Mouse (Mus musculus): ENCODE measurements at regions not wholly inside any gene's neighbourhood (a gene's known extent, or its start where the extent isn't known, plus 50 kb on each side); places are given as distances from the start of the nearest gene placed in this dataset.
A peak's percentile ranks its signal among the peaks of the same experiment; 100 is the strongest.

GRCm38 (mm10) chr7:70539121-70539642 lies 172.6 kb upstream of the Nr2f2 start:
- H3K4me3 ChIP-seq (ENCODE audit: insufficient read depth, low read depth, low read length), result no peak overlapping the region
- no peaks in the 10 kb centered on the region for H3K36me3 ChIP-seq (ENCODE audit: control insufficient read depth, insufficient read depth, low read length)
- 72% methylated on average over 9 of the region's 9 CpGs for WGBS
- TF ChIP-seq POLR2A (IDR thresholded peaks at IDR 0.05; ENCODE audit: low read depth, low read length), result no peak
- TF ChIP-seq CTCF (conservative IDR thresholded peaks at IDR 0.05; ENCODE audit: insufficient read depth, insufficient read length, low read depth, low read length), result no peak
- no peak for DNase-seq
- H3K4me1 ChIP-seq (ENCODE audit: control insufficient read depth, insufficient read depth, low read length), result peaks cover 16% of the 10 kb centered on the region; the same call in 1 of the 2 replicates
- no peak overlapping the region for H3K27ac ChIP-seq (ENCODE audit: insufficient read depth, low read depth, low read length)
- no peaks in the 10 kb centered on the region for H3K27me3 ChIP-seq (replicated peaks; ENCODE audit: control insufficient read depth, insufficient read depth, low read length)

- no peaks in the 10 kb centered on the region for H3K36me3 ChIP-seq (ENCODE audit: control insufficient read depth, insufficient read depth, low read length)
- peak; percentile 60 for DNase-seq
- no peak overlapping the region for H3K4me3 ChIP-seq (ENCODE audit: insufficient read depth, low read depth, low read length)
- TF ChIP-seq POLR2A (IDR thresholded peaks at IDR 0.05; ENCODE audit: low read depth, low read length), result no peak
- no peak for TF ChIP-seq CTCF (conservative IDR thresholded peaks at IDR 0.05; ENCODE audit: insufficient read depth, insufficient read length, low read depth, low read length)
- no peaks in the 10 kb centered on the region for H3K27me3 ChIP-seq (replicated peaks; ENCODE audit: control insufficient read depth, insufficient read depth, low read length)
- no peak overlapping the region for H3K27ac ChIP-seq (ENCODE audit: insufficient read depth, low read depth, low read length)
- 55% methylated on average over 6 of the region's 6 CpGs for WGBS
- peaks cover 6% of the 10 kb centered on the region; the same call in 1 of the 2 replicates for H3K4me1 ChIP-seq (ENCODE audit: control insufficient read depth, insufficient read depth, low read length)
Observed at GRCm38 (mm10) chr7:70536046-70536445, 169.5 kb upstream of the Nr2f2 start.

- Histone ChIP-seq H3K27me3 (replicated peaks; ENCODE audit: control insufficient read depth, insufficient read depth, low read length) (no peaks in the 10 kb centered on the region), H3K27ac (ENCODE audit: insufficient read depth, low read depth, low read length) (no peak overlapping the region), H3K4me3 (ENCODE audit: insufficient read depth, low read depth, low read length) (no peak overlapping the region), H3K36me3 (ENCODE audit: control insufficient read depth, insufficient read depth, low read length) (no peaks in the 10 kb centered on the region), H3K4me1 (ENCODE audit: control insufficient read depth, insufficient read depth, low read length) (no peaks in the 10 kb centered on the region)
- TF ChIP-seq POLR2A (IDR thresholded peaks at IDR 0.05; ENCODE audit: low read depth, low read length), result no peak
- no peak for TF ChIP-seq CTCF (conservative IDR thresholded peaks at IDR 0.05; ENCODE audit: insufficient read depth, insufficient read length, low read depth, low read length)
- DNase-seq, result no peak
- WGBS, result 96% methylated on average over 1 of the region's 1 CpGs
Observed at GRCm38 (mm10) chr7:70533552-70533951, 167.0 kb upstream of the Nr2f2 start.

GRCm38 (mm10) chr7:70527921-70528320 lies 161.4 kb upstream of the Nr2f2 start:
- Histone ChIP-seq H3K36me3 (ENCODE audit: control insufficient read depth, insufficient read depth, low read length) (no peaks in the 10 kb centered on the region), H3K27me3 (replicated peaks; ENCODE audit: control insufficient read depth, insufficient read depth, low read length) (no peaks in the 10 kb centered on the region), H3K4me1 (ENCODE audit: control insufficient read depth, insufficient read depth, low read length) (peaks cover 3% of the 10 kb centered on the region; the same call in 1 of the 2 replicates), H3K27ac (ENCODE audit: insufficient read depth, low read depth, low read length) (0 out of 2 replicates have a peak overlapping the region, but pooled peaks have one; percentile 16), H3K4me3 (ENCODE audit: insufficient read depth, low read depth, low read length) (no peak overlapping the region)
- TF ChIP-seq POLR2A (IDR thresholded peaks at IDR 0.05; ENCODE audit: low read depth, low read length), result no peak
- no peak for TF ChIP-seq CTCF (conservative IDR thresholded peaks at IDR 0.05; ENCODE audit: insufficient read depth, insufficient read length, low read depth, low read length)
- 69% methylated on average over 4 of the region's 4 CpGs for WGBS
- DNase-seq, result peak; percentile 49

- H3K4me3 ChIP-seq (ENCODE audit: insufficient read depth, low read depth, low read length), result no peak overlapping the region
- WGBS, result 76% methylated on average over 2 of the region's 2 CpGs
- H3K4me1 ChIP-seq (ENCODE audit: control insufficient read depth, insufficient read depth, low read length), result peaks cover 3% of the 10 kb centered on the region; the same call in 1 of the 2 replicates
- H3K36me3 ChIP-seq (ENCODE audit: control insufficient read depth, insufficient read depth, low read length), result no peaks in the 10 kb centered on the region
- no peak for DNase-seq
- H3K27me3 ChIP-seq (replicated peaks; ENCODE audit: control insufficient read depth, insufficient read depth, low read length), result no peaks in the 10 kb centered on the region
- TF ChIP-seq CTCF (conservative IDR thresholded peaks at IDR 0.05; ENCODE audit: insufficient read depth, insufficient read length, low read depth, low read length) (no peak), POLR2A (IDR thresholded peaks at IDR 0.05; ENCODE audit: low read depth, low read length) (no peak)
- no peak overlapping the region for H3K27ac ChIP-seq (ENCODE audit: insufficient read depth, low read depth, low read length)
Observed at GRCm38 (mm10) chr7:70525372-70525771, 158.8 kb upstream of the Nr2f2 start.

- DNase-seq, result peak; percentile 60
- Histone ChIP-seq H3K4me3 (ENCODE audit: insufficient read depth, low read depth, low read length) (no peak overlapping the region), H3K27ac (ENCODE audit: insufficient read depth, low read depth, low read length) (no peak overlapping the region), H3K27me3 (replicated peaks; ENCODE audit: control insufficient read depth, insufficient read depth, low read length) (no peaks in the 10 kb centered on the region), H3K4me1 (ENCODE audit: control insufficient read depth, insufficient read depth, low read length) (peaks cover 3% of the 10 kb centered on the region; the same call in 1 of the 2 replicates), H3K36me3 (ENCODE audit: control insufficient read depth, insufficient read depth, low read length) (no peaks in the 10 kb centered on the region)
- TF ChIP-seq POLR2A (IDR thresholded peaks at IDR 0.05; ENCODE audit: low read depth, low read length) (no peak), CTCF (conservative IDR thresholded peaks at IDR 0.05; ENCODE audit: insufficient read depth, insufficient read length, low read depth, low read length) (no peak)
- WGBS, result 76% methylated on average over 9 of the region's 9 CpGs
Observed at GRCm38 (mm10) chr7:70524744-70525143, 158.2 kb upstream of the Nr2f2 start.

GRCm38 (mm10) chr7:70524251-70524650 lies 157.7 kb upstream of the Nr2f2 start:
- H3K4me3 ChIP-seq (ENCODE audit: insufficient read depth, low read depth, low read length), result no peak overlapping the region
- no peak for DNase-seq
- H3K36me3 ChIP-seq (ENCODE audit: control insufficient read depth, insufficient read depth, low read length), result no peaks in the 10 kb centered on the region
- H3K27me3 ChIP-seq (replicated peaks; ENCODE audit: control insufficient read depth, insufficient read depth, low read length), result no peaks in the 10 kb centered on the region
- no peak overlapping the region for H3K27ac ChIP-seq (ENCODE audit: insufficient read depth, low read depth, low read length)
- no peak for TF ChIP-seq CTCF (conservative IDR thresholded peaks at IDR 0.05; ENCODE audit: insufficient read depth, insufficient read length, low read depth, low read length)
- no peak for TF ChIP-seq POLR2A (IDR thresholded peaks at IDR 0.05; ENCODE audit: low read depth, low read length)
- peaks cover 3% of the 10 kb centered on the region; the same call in 1 of the 2 replicates for H3K4me1 ChIP-seq (ENCODE audit: control insufficient read depth, insufficient read depth, low read length)
- WGBS, result 94% methylated on average over 4 of the region's 4 CpGs

Data from kidney, adult 2 months (tissue).